Mouse (Mus musculus) embryonic facial prominence, embryonic 12.5 days (tissue): ENCODE results near the gene Nup210l. TPM values are rescaled to one million over a fixed set of nuclear protein-coding genes. Genes with fewer than 3 reads are reported as not detected.

ENCODE experiments used
- microRNA counts: library from miRNA; unstranded; fragments of <30 nt; microRNA quantifications from one replicate; lab custom pipeline; 2017
- microRNA-seq: library from miRNA; unstranded; fragments of <30 nt; microRNA quantifications from one replicate; pipeline ENCODE4, GENCODE M21; 2017
- polyA plus RNA-seq: library from polyadenylated mRNA; unstranded; fragments of >200 nt; fragmentation: Nextera tagmentation; extraction: Ambion mirVana; gene quantifications from 2 replicates; pipeline ENCODE4 v1.2.1, GENCODE M21; 2016

The Nup210l gene
- polyA plus RNA-seq, 1 experiment from 2014 or later, result 0.35 TPM

MicroRNAs encoded within 50 kb of the gene (microRNA counts, 519-probe panel; counts per million panel counts)
- 460 counts per million, percentile 65 among the panel's probes with 10 or more counts for microRNA mmu-miR-190b (lab: Ali Mortazavi, UCI)

Small RNAs within 50 kb of the gene (microRNA-seq; reads per million reads assigned to microRNA genes)
- 18.9 reads per million, percentile 34 among the genes with 10 or more reads in this experiment for gene Mir190b

Other genes with a start within 250 kb of the Nup210l start
- gene Il6ra, start 190.9 kb upstream of the Nup210l start, polyA plus RNA-seq, result 0.60 and 0.79 TPM in 2 replicates
- 19.1 and 22.9 TPM in 2 replicates for gene Atp8b2, start 140.6 kb upstream of the Nup210l start, polyA plus RNA-seq
- 172 and 173 TPM in 2 replicates for gene Hax1, start 105.4 kb upstream of the Nup210l start, polyA plus RNA-seq
- 147 and 149 TPM in 2 replicates for gene 4933434E20Rik, start 52.5 kb upstream of the Nup210l start, polyA plus RNA-seq
- 203 and 230 TPM in 2 replicates for gene Ubap2l, start 51.5 kb upstream of the Nup210l start, polyA plus RNA-seq
- 517 TPM in 2 replicates for gene Tpm3, start 31.5 kb upstream of the Nup210l start, polyA plus RNA-seq
- 1,310 and 1,325 TPM in 2 replicates for gene Rps27, start 109.5 kb downstream of the Nup210l start, polyA plus RNA-seq
- 27.7 and 30.6 TPM in 2 replicates for gene Rab13, start 109.6 kb downstream of the Nup210l start, polyA plus RNA-seq
- 90.5 and 97.3 TPM in 2 replicates for gene Jtb, start 127.5 kb downstream of the Nup210l start, polyA plus RNA-seq
- gene Creb3l4, start 139.4 kb downstream of the Nup210l start, polyA plus RNA-seq, result 8.5 and 9.7 TPM in 2 replicates
- 63.3 and 63.5 TPM in 2 replicates for gene Slc39a1, start 144.0 kb downstream of the Nup210l start, polyA plus RNA-seq
- 20.3 and 21.7 TPM in 2 replicates for gene Crtc2, start 150.0 kb downstream of the Nup210l start, polyA plus RNA-seq
- 5.7 and 8.0 TPM in 2 replicates for gene Dennd4b, start 161.1 kb downstream of the Nup210l start, polyA plus RNA-seq
- gene Gatad2b, start 189.0 kb downstream of the Nup210l start, polyA plus RNA-seq, result 16.6 and 18.2 TPM in 2 replicates